Mouse (Mus musculus): Measurements from ENCODE around the gene Pex5l. TPM values are rescaled to one million over a fixed set of nuclear protein-coding genes. Genes with fewer than 3 reads are reported as not detected.

The Pex5l gene
- total and polyA plus RNA-seq, 2 experiments from 2014 or later: 4.3 to 30.5 TPM

GRCm38 (mm10) chr3:33061428-33061827 is 81.6 kb downstream of the Pex5l start:
- Histone ChIP-seq H3K9ac (replicated peaks; ENCODE audit: low read length, poor library complexity, severe bottlenecking) (no peak overlapping the region), H3K27ac (ENCODE audit: low read depth, low read length) (no peak overlapping the region), H3K36me3 (ENCODE audit: insufficient read depth, low read length) (no peaks in the 10 kb centered on the region), H3K4me3 (ENCODE audit: low read depth, low read length) (no peak overlapping the region), H3K27me3 (ENCODE audit: insufficient read depth, low read length) (no peaks in the 10 kb centered on the region), H3K9me3 (ENCODE audit: low read length) (no peaks in the 10 kb centered on the region), H3K4me1 (ENCODE audit: insufficient read depth, low read length) (peaks cover 4% of the 10 kb centered on the region; the same call in 1 of the 2 replicates), H3K4me2 (ENCODE audit: low read depth, low read length, poor library complexity, severe bottlenecking) (no peak overlapping the region)
- WGBS: 63% methylated on average over 2 of the region's 2 CpGs
- DNase-seq (ENCODE audit: low spot score): no peak
- TF ChIP-seq CTCF (IDR thresholded peaks at IDR 0.05): no peak
- no peak for ATAC-seq (ENCODE audit: low FRiP score)

GRCm38 (mm10) chr3:33061016-33061415 is 82.0 kb downstream of the Pex5l start:
- DNase-seq (ENCODE audit: low spot score) (no peak), ATAC-seq (ENCODE audit: low FRiP score) (no peak)
- WGBS: 72% methylated on average over 4 of the region's 4 CpGs
- Histone ChIP-seq H3K9me3 (ENCODE audit: low read length) (no peaks in the 10 kb centered on the region), H3K4me1 (ENCODE audit: insufficient read depth, low read length) (peaks cover 4% of the 10 kb centered on the region; the same call in 1 of the 2 replicates), H3K4me3 (ENCODE audit: low read depth, low read length) (no peak overlapping the region), H3K9ac (replicated peaks; ENCODE audit: low read length, poor library complexity, severe bottlenecking) (no peak overlapping the region), H3K36me3 (ENCODE audit: insufficient read depth, low read length) (no peaks in the 10 kb centered on the region), H3K27me3 (ENCODE audit: insufficient read depth, low read length) (no peaks in the 10 kb centered on the region), H3K4me2 (ENCODE audit: low read depth, low read length, poor library complexity, severe bottlenecking) (no peak overlapping the region), H3K27ac (ENCODE audit: low read depth, low read length) (no peak overlapping the region)
- TF ChIP-seq CTCF (IDR thresholded peaks at IDR 0.05): no peak

- no peak overlapping the region for H3K4me3 ChIP-seq (ENCODE audit: low read depth, low read length)
- H3K36me3 ChIP-seq (ENCODE audit: insufficient read depth, low read length): no peaks in the 10 kb centered on the region
- DNase-seq (ENCODE audit: low spot score): no peak
- no peak overlapping the region for H3K27ac ChIP-seq (ENCODE audit: low read depth, low read length)
- no peak for ATAC-seq (ENCODE audit: low FRiP score)
- whole genome bisulfite sequencing: 31% methylated on average over 7 of the region's 7 CpGs
- H3K4me1 ChIP-seq (ENCODE audit: insufficient read depth, low read length): peaks cover 4% of the 10 kb centered on the region; the same call in 1 of the 2 replicates
- H3K4me2 ChIP-seq (ENCODE audit: low read depth, low read length, poor library complexity, severe bottlenecking): no peak overlapping the region
- H3K9me3 ChIP-seq (ENCODE audit: low read length): no peaks in the 10 kb centered on the region
- no peak for TF ChIP-seq CTCF (IDR thresholded peaks at IDR 0.05)
- no peak overlapping the region for H3K9ac ChIP-seq (replicated peaks; ENCODE audit: low read length, poor library complexity, severe bottlenecking)
- H3K27me3 ChIP-seq (ENCODE audit: insufficient read depth, low read length): no peaks in the 10 kb centered on the region
Observed at GRCm38 (mm10) chr3:33060343-33060937, 82.6 kb downstream of the Pex5l start.

GRCm38 (mm10) chr3:33048304-33048703 is 94.7 kb downstream of the Pex5l start:
- H3K4me2 ChIP-seq (ENCODE audit: low read depth, low read length, poor library complexity, severe bottlenecking): no peak overlapping the region
- WGBS: 48% methylated on average over 5 of the region's 5 CpGs
- H3K4me1 ChIP-seq (ENCODE audit: insufficient read depth, low read length): no peaks in the 10 kb centered on the region
- no peaks in the 10 kb centered on the region for H3K27me3 ChIP-seq (ENCODE audit: insufficient read depth, low read length)
- H3K27ac ChIP-seq (ENCODE audit: low read depth, low read length): no peak overlapping the region
- TF ChIP-seq CTCF (IDR thresholded peaks at IDR 0.05): no peak
- no peaks in the 10 kb centered on the region for H3K9me3 ChIP-seq (ENCODE audit: low read length)
- DNase-seq (ENCODE audit: low spot score) (peak; percentile 44), ATAC-seq (ENCODE audit: low FRiP score) (peak; percentile 47; the same call in 1 of the 2 replicates)
- no peak overlapping the region for H3K4me3 ChIP-seq (ENCODE audit: low read depth, low read length)
- H3K9ac ChIP-seq (replicated peaks; ENCODE audit: low read length, poor library complexity, severe bottlenecking): no peak overlapping the region
- no peaks in the 10 kb centered on the region for H3K36me3 ChIP-seq (ENCODE audit: insufficient read depth, low read length)

GRCm38 (mm10) chr3:33044799-33045106 is 98.3 kb downstream of the Pex5l start:
- 67% methylated on average over 6 of the region's 6 CpGs for WGBS
- ATAC-seq (ENCODE audit: low FRiP score): no peak
- H3K4me1 ChIP-seq (ENCODE audit: insufficient read depth, low read length): no peaks in the 10 kb centered on the region

GRCm38 (mm10) chr3:33043896-33044798 is 98.9 kb downstream of the Pex5l start:
- Histone ChIP-seq H3K36me3 (ENCODE audit: insufficient read depth, low read length) (no peaks in the 10 kb centered on the region), H3K27me3 (ENCODE audit: insufficient read depth, low read length) (no peaks in the 10 kb centered on the region), H3K9ac (replicated peaks; ENCODE audit: low read length, poor library complexity, severe bottlenecking) (no peak overlapping the region), H3K4me3 (ENCODE audit: low read depth, low read length) (no peak overlapping the region), H3K4me1 (ENCODE audit: insufficient read depth, low read length) (no peaks in the 10 kb centered on the region), H3K9me3 (ENCODE audit: low read length) (no peaks in the 10 kb centered on the region), H3K4me2 (ENCODE audit: low read depth, low read length, poor library complexity, severe bottlenecking) (no peak overlapping the region), H3K27ac (ENCODE audit: low read depth, low read length) (no peak overlapping the region)
- peak; percentile 14; the same call in 1 of the 2 replicates for ATAC-seq (ENCODE audit: low FRiP score)
- DNase-seq (ENCODE audit: low spot score): peak; percentile 59
- TF ChIP-seq CTCF (IDR thresholded peaks at IDR 0.05): peak; percentile 75
- 63% methylated on average over 10 of the region's 10 CpGs for WGBS

More at GRCm38 (mm10) chr3:33044799-33045106, 98.3 kb downstream of the Pex5l start:
- H3K9ac ChIP-seq (replicated peaks; ENCODE audit: low read length, poor library complexity, severe bottlenecking): no peak overlapping the region
- H3K4me3 ChIP-seq (ENCODE audit: low read depth, low read length): no peak overlapping the region
- no peaks in the 10 kb centered on the region for H3K27me3 ChIP-seq (ENCODE audit: insufficient read depth, low read length)
- DNase-seq (ENCODE audit: low spot score): no peak
- H3K36me3 ChIP-seq (ENCODE audit: insufficient read depth, low read length): no peaks in the 10 kb centered on the region
- no peaks in the 10 kb centered on the region for H3K9me3 ChIP-seq (ENCODE audit: low read length)
- no peak for TF ChIP-seq CTCF (IDR thresholded peaks at IDR 0.05)
- H3K27ac ChIP-seq (ENCODE audit: low read depth, low read length): no peak overlapping the region
- no peak overlapping the region for H3K4me2 ChIP-seq (ENCODE audit: low read depth, low read length, poor library complexity, severe bottlenecking)
